Mouse (Mus musculus) liver, adult 2 months (tissue): ENCODE measurements around the gene Chodl.

Source experiments
- CTCF ChIP-seq: fragments of 200-500 bp; IDR thresholded peaks from 2 replicates; pipeline ENCODE4 v1.5.1; 2011; ENCODE audit warnings: low read depth, low read length, control low read depth
- POLR2A ChIP-seq: fragments of 200-500 bp; IDR thresholded peaks from 2 replicates; pipeline ENCODE4 v1.6.1; 2011; ENCODE audit warnings: low read length, control low read depth; ENCODE audit not compliant: insufficient read depth; ENCODE audit errors: extremely low read depth

DNA sequence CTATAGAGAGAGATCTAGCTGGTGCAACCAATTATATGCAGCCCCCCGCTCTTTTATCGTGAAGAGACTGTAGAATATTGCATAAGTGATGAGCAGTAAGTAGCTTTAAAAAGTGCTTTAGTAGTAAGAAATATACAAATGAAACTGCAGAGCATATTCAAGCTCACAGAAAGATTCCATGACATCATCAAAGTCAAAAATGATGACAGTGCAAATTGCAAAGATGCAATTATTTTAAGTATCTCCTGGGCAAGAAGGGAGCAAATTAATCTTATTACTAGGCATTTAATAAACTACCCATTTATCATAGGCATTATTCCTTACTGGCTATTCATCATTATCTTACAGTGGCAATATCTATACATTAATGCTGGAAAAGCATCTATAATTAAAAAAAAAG lies 3.5 kb downstream of the Chodl start:
- TF ChIP-seq POLR2A = no peak
- no peak for TF ChIP-seq CTCF
